Mouse (Mus musculus) liver, postnatal 0 days (tissue): ENCODE data around the gene Suox.

Experiments
- CTCF ChIP-seq: sonication (generic); IDR thresholded peaks from 2 replicates; pipeline ENCODE4 v1.5.1; 2016; ENCODE audit warnings: antibody characterized with exemption, low read depth
- EP300 ChIP-seq: IDR thresholded peaks from 2 replicates; pipeline ENCODE4 v1.6.1; 2016; ENCODE audit warnings: antibody characterized with exemption, low read depth, mild to moderate bottlenecking

DNA sequence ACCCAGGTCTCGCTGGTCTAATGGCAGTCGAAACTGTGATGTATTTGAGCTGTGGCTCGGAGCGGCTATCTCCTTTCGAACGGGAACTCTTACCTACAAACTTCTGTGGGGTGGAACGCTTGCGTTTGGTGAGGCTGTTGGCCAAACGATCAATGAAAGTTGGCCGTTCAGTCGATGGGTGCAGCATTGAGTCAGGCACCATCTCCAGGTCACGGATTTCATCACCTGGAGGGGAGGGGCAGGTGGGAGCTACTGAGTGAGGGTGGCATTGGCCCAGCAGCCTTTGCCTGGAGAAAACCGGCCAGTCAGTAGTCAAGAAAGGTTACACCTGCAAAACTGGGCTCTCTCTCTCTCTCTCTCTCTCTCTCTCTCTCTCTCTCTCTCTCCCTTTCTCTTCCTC, 38.2 kb downstream of the Suox start:
- no peak for TF ChIP-seq EP300
- TF ChIP-seq CTCF = no peak
